Mouse (Mus musculus) CD4-positive, CD25-positive, alpha-beta regulatory T cell, adult 2 months (primary cell): ENCODE measurements at regions not wholly inside any gene's neighbourhood (a gene's known extent, or its start where the extent isn't known, plus 50 kb on each side); places are given as distances from the start of the nearest gene placed in this dataset.

ENCODE experiments used
- DNase-seq: peaks from one replicate; pipeline ENCODE4 v3.0.0-alpha.2; 2012; ENCODE audit warnings: low read depth, low spot score

GRCm38 (mm10) chr11:52629776-52630175, 134.7 kb upstream of the Fstl4 start:
- peak; percentile 22 for DNase-seq

- DNase-seq, result peak; percentile 16
Measured at GRCm38 (mm10) chr11:52631579-52631978, 132.9 kb upstream of the Fstl4 start.

GRCm38 (mm10) chr11:52634189-52634588, 130.2 kb upstream of the Fstl4 start:
- no peak for DNase-seq

GRCm38 (mm10) chr11:52635716-52636389, 128.6 kb upstream of the Fstl4 start:
- no peak for DNase-seq

GRCm38 (mm10) chr11:52638939-52639338, 125.5 kb upstream of the Fstl4 start:
- peak; percentile 24 for DNase-seq

- no peak for DNase-seq
Measured at GRCm38 (mm10) chr11:52641725-52642338, 122.6 kb upstream of the Fstl4 start.

GRCm38 (mm10) chr11:52644081-52644768, 120.2 kb upstream of the Fstl4 start:
- DNase-seq, result no peak

- no peak for DNase-seq
Measured at GRCm38 (mm10) chr11:52648176-52648839, 116.1 kb upstream of the Fstl4 start.

- no peak for DNase-seq
Measured at GRCm38 (mm10) chr11:52648849-52649400, 115.5 kb upstream of the Fstl4 start.

GRCm38 (mm10) chr11:52654640-52655039, 109.8 kb upstream of the Fstl4 start:
- no peak for DNase-seq

- no peak for DNase-seq
Measured at GRCm38 (mm10) chr11:52655720-52656474, 108.5 kb upstream of the Fstl4 start.

- DNase-seq, result no peak
Measured at GRCm38 (mm10) chr11:52661234-52661633, 103.2 kb upstream of the Fstl4 start.

- DNase-seq, result no peak
Measured at GRCm38 (mm10) chr11:52661894-52662593, 102.4 kb upstream of the Fstl4 start.

- DNase-seq, result no peak
Measured at GRCm38 (mm10) chr11:52665343-52665742, 99.1 kb upstream of the Fstl4 start.

- DNase-seq, result no peak
Measured at GRCm38 (mm10) chr11:52675022-52675421, 89.4 kb upstream of the Fstl4 start.

- no peak for DNase-seq
Measured at GRCm38 (mm10) chr11:52678259-52678658, 86.2 kb upstream of the Fstl4 start.

GRCm38 (mm10) chr11:52685436-52685835, 79.0 kb upstream of the Fstl4 start:
- DNase-seq, result no peak

- DNase-seq, result no peak
Measured at GRCm38 (mm10) chr11:52692701-52693100, 71.7 kb upstream of the Fstl4 start.

- no peak for DNase-seq
Measured at GRCm38 (mm10) chr11:52701682-52702081, 62.8 kb upstream of the Fstl4 start.

GRCm38 (mm10) chr11:52703391-52703790, 61.0 kb upstream of the Fstl4 start:
- DNase-seq, result no peak
